Mouse (Mus musculus) liver (tissue): Measurements from ENCODE around the gene Ddah1.

ENCODE experiments used
- DNase-seq: peaks from one replicate; pipeline ENCODE4 v3.0.0-alpha.2; 2020; ENCODE audit warnings: mixed read lengths

Gene Ddah1

GRCm38 (mm10) chr3:145916374-145916773 is 157.9 kb downstream of the Ddah1 start:
- DNase-seq, result no peak

GRCm38 (mm10) chr3:145916826-145917225 is 158.4 kb downstream of the Ddah1 start:
- no peak for DNase-seq

GRCm38 (mm10) chr3:145922019-145922854 is 163.8 kb downstream of the Ddah1 start, which contains the start of gene Bcl10:
Gene Bcl10, plus strand, starts transcription at chr3:145922804.
- DNase-seq, result no peak

GRCm38 (mm10) chr3:145922971-145923370 is 164.5 kb downstream of the Ddah1 start:
- DNase-seq, result no peak

- DNase-seq, result peak; percentile 100
Measured at GRCm38 (mm10) chr3:145923874-145924577, 165.6 kb downstream of the Ddah1 start.

- peak; percentile 63 for DNase-seq
Measured at GRCm38 (mm10) chr3:145924649-145925337, 166.3 kb downstream of the Ddah1 start.

- no peak for DNase-seq
Measured at GRCm38 (mm10) chr3:145925506-145925905, 167.0 kb downstream of the Ddah1 start.

- no peak for DNase-seq
Measured at GRCm38 (mm10) chr3:145929525-145930400, 171.3 kb downstream of the Ddah1 start.

- no peak for DNase-seq
Measured at GRCm38 (mm10) chr3:145933845-145934244, 175.4 kb downstream of the Ddah1 start.

- DNase-seq, result peak; percentile 96
Measured at GRCm38 (mm10) chr3:145937505-145938404, 179.3 kb downstream of the Ddah1 start, which contains the start of gene 2410004B18Rik. Gene 2410004B18Rik, plus strand, starts transcription at chr3:145938014.

- DNase-seq, result peak; percentile 27
Measured at GRCm38 (mm10) chr3:145938405-145939349, 180.2 kb downstream of the Ddah1 start.

GRCm38 (mm10) chr3:145939402-145939801 is 180.9 kb downstream of the Ddah1 start:
- DNase-seq, result peak; percentile 46

- DNase-seq, result no peak
Measured at GRCm38 (mm10) chr3:145939971-145940370, 181.5 kb downstream of the Ddah1 start.

GRCm38 (mm10) chr3:145941971-145942370 is 183.5 kb downstream of the Ddah1 start:
- DNase-seq, result peak; percentile 77
